Mouse (Mus musculus): ENCODE measurements around the gene Casq2. TPM values are rescaled to one million over a fixed set of nuclear protein-coding genes. Genes with fewer than 3 reads are reported as not detected.
"Not testable (repeated sequence)": the region's sequence is repeated elsewhere in the genome, so short reads cannot be mapped to it uniquely, and the experiment has no call there.

Gene Casq2
- polyA plus RNA-seq, 1 experiment from 2014 or later, result 44.6 TPM

DNA sequence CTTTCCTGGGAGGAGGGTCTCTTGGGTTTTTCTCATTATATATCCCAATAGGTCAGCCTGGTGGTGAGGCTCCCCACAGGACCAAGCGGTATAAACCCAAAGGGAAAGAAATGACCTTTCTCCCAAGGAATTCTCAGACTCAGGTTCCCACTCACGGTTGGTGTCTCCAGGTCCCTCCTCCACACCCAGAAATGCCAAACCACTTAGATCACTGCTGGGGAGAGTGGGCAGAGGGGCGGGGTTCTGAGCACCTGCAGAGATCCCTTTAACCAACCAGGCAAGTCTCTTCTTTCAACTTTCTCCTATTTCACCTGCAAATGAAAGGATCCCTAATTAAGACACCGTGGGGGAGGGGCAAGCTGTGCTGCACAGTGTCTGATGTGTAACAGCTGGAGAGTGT, 66.7 kb downstream of the Casq2 start:
- no peak for ATAC-seq (ENCODE audit: insufficient number of reproducible peaks, low FRiP score, low TSS enrichment, low read depth)
- Histone ChIP-seq H3K4me2 (0 out of 2 replicates have a peak overlapping the region, but pooled peaks have one; percentile 2), H3K27me3 (no peaks in the 10 kb centered on the region), H3K27ac (peak overlapping the region; percentile 8; the same call in 1 of the 2 replicates), H3K9me3 (no peaks in the 10 kb centered on the region), H3K4me3 (no peak overlapping the region), H3K9ac (no peak overlapping the region), H3K4me1 (peaks cover 10% of the 10 kb centered on the region), H3K36me3 (peaks cover 12% of the 10 kb centered on the region)
- WGBS, result 22% methylated on average over 4 of the region's 4 CpGs

DNA sequence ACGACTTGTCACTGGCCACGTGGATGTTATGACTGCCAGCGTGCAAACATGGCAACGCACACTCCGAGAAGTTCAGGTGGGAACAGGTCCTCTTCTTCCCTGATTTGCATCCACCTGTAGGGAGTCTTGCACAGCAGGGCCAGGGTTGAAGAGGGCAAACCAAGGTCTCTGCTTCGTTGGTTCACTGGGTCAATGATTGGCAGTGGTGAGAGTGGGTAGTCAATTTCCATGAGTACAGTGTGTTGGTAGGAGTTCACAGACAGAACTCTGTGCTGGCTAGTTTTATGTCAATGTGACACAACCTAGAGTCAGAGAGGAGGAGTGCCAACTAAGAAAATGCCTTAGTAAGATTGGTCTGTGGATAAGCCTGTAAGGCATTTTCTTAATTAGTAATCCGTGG, 67.9 kb downstream of the Casq2 start:
- ATAC-seq (ENCODE audit: insufficient number of reproducible peaks, low FRiP score, low TSS enrichment, low read depth), result no peak
- H3K9ac ChIP-seq, result no peak overlapping the region
- H3K4me1 ChIP-seq, result peaks cover 14% of the 10 kb centered on the region
- H3K27me3 ChIP-seq, result no peaks in the 10 kb centered on the region
- no peaks in the 10 kb centered on the region for H3K9me3 ChIP-seq
- H3K4me3 ChIP-seq, result no peak overlapping the region
- 84% methylated on average over 7 of the region's 7 CpGs for WGBS
- no peak overlapping the region for H3K27ac ChIP-seq
- H3K4me2 ChIP-seq, result no peak overlapping the region
- H3K36me3 ChIP-seq, result peaks cover 19% of the 10 kb centered on the region

DNA sequence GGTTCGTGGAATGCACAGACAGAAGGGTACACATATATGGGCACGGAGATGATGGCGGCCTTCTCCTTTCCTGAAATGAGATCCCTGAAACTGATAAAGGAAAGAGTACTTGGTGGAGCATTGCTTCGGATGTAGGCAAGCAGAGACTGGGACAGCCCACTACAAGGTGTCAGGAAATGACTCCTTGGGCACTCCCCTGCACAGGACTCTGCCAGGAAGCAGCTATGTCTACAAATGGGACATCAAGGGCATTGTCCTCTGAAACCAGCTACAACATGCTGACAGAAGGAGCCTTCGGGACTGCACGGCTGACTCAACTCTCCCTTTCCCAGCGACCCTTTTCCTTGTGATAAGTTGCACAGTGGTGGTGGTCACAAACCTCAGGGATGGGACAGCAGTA, 70.5 kb downstream of the Casq2 start:
- Histone ChIP-seq H3K36me3 (peaks cover 30% of the 10 kb centered on the region), H3K4me1 (peaks cover 15% of the 10 kb centered on the region), H3K9ac (no peak overlapping the region), H3K27ac (no peak overlapping the region), H3K9me3 (no peaks in the 10 kb centered on the region), H3K4me3 (no peak overlapping the region), H3K27me3 (no peaks in the 10 kb centered on the region), H3K4me2 (no peak overlapping the region)
- no peak for ATAC-seq (ENCODE audit: insufficient number of reproducible peaks, low FRiP score, low TSS enrichment, low read depth)
- WGBS, result 84% methylated on average over 7 of the region's 7 CpGs

DNA sequence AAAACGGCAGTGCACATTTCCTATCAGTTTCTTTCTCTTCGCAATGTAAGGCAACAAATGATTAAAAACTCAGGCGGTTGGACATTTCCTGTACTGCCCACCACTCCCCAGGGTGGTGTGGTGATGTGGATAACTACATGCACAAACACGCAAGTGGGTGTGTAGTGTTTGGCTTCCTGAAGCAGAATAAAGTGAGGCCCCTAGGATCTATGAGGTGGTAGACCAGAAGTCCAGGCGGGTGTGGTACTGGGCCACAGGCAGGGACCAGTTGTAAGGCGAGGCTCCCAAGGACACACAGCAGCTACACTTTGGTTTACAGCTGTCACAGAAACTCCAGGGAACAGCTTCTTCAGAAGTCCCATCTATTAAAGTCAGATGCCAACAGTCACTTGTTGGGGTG, 71.4 kb downstream of the Casq2 start:
- H3K4me1 ChIP-seq, result peaks cover 12% of the 10 kb centered on the region
- H3K9me3 ChIP-seq, result no peaks in the 10 kb centered on the region
- H3K27ac ChIP-seq, result no peak overlapping the region
- H3K4me2 ChIP-seq, result no peak overlapping the region
- no peak for ATAC-seq (ENCODE audit: insufficient number of reproducible peaks, low FRiP score, low TSS enrichment, low read depth)
- H3K36me3 ChIP-seq, result peaks cover 33% of the 10 kb centered on the region
- H3K4me3 ChIP-seq, result no peak overlapping the region
- H3K9ac ChIP-seq, result no peak overlapping the region
- WGBS, result 85% methylated on average over 6 of the region's 6 CpGs
- H3K27me3 ChIP-seq, result no peaks in the 10 kb centered on the region

DNA sequence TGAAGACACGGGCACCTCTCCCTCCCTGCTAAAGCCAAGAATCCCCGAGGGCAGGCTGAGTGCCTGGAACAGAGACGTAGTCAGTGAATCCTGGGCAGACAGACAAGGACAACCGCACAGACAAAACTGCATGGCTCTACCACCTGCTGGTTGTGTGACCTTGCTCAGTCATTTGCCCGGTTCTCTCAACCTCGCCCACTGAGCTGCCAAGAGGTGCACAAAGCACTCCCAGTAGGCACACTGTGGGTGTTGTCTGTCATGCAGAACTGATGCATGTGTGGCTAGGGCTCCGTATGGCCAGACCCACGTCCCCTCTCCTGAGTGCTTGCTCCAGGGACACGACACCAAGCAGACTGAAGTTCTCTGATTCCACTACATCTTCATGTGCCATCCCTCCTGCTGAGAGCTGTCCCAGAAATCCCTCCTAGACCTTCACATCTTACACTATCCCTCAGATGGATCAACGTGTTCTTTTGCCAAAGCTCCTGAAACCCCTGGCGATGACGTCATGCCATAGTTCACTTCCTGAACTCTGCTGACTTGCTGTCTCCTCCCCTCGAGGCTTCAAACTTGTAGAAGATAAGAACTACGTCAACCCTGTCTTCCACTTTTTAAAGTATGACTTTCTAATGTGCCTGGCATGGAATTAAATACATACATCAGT, 72.7 kb downstream of the Casq2 start:
- 79% methylated on average over 14 of the region's 14 CpGs for WGBS
- H3K27me3 ChIP-seq, result no peaks in the 10 kb centered on the region
- peaks cover 45% of the 10 kb centered on the region for H3K36me3 ChIP-seq
- H3K9ac ChIP-seq, result no peak overlapping the region
- no peak overlapping the region for H3K4me2 ChIP-seq
- ATAC-seq (ENCODE audit: insufficient number of reproducible peaks, low FRiP score, low TSS enrichment, low read depth), result no peak
- no peak overlapping the region for H3K4me3 ChIP-seq
- H3K27ac ChIP-seq, result no peak overlapping the region
- peaks cover 10% of the 10 kb centered on the region; the same call in 1 of the 2 replicates for H3K4me1 ChIP-seq
- H3K9me3 ChIP-seq, result no peaks in the 10 kb centered on the region

DNA sequence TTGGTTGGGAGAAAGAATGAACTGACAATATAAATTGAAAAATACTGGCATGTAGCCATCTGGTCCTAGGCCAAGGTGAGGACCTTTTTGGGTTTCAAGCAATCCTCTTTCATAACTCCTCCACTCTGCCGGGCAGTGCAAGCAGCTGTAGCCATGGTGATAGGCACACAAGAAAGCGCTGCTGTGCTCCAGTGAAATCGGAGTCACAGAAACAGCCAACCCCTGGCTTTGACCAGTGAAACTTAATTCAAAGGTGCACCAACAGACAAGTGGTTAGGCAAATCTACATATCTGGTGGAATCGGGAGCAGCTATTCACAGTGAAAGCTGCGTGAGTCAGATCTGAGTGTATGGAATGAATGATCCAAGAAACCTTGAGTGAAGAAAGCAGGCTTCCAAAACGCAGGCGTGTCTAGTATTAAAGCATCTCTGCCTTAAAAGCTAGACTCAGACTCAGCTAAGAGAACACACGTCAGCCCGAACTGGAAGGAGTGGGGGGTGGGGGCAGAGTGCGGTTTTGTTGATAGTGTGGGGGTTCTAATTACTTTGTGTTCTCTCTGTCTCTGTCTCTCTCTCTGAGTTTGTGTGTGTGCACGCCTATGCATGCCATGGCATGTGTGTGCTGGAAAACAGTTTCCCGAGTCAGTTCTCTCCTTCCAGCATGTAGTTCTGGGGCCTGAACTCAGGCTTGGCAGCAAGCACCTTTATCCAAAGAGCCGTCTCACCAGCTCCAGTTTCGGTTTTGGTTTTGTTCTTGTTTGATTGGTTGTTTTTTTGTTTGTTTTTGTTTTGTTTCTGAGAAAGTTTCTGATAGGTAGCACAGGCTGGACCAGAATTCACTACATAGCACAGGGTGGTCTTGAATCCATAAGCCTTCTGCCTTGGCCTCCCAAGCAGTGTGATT, 73.5 kb downstream of the Casq2 start:
- Histone ChIP-seq H3K27me3 (no peaks in the 10 kb centered on the region), H3K9me3 (no peaks in the 10 kb centered on the region), H3K4me1 (peaks cover 10% of the 10 kb centered on the region; the same call in 1 of the 2 replicates), H3K4me2 (no peak overlapping the region), H3K27ac (peak overlapping the region; percentile 28; the same call in 1 of the 2 replicates), H3K36me3 (peaks cover 45% of the 10 kb centered on the region), H3K4me3 (no peak overlapping the region), H3K9ac (no peak overlapping the region)
- 66% methylated on average over 14 of the region's 14 CpGs for WGBS
- no peak for ATAC-seq (ENCODE audit: insufficient number of reproducible peaks, low FRiP score, low TSS enrichment, low read depth)

DNA sequence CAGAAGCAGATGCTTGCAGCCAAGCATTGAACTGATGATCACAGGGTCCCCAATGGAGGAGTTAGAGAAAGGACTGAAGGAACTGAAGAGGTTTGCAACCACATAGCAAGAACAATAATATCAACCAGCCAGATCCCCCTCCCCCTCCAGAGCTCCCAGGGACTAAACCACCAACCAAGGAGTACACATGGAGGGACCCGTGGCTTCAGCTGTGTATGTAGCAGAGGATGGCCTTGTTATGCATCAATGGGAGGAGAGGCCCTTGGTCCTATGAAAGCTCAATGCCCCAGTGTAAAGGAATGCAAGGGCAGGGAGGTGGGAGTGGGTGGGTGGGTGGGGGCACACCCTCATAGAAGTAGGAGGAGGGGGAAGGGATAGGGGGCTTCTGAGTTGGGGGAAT, 77.6 kb downstream of the Casq2 start:
- Histone ChIP-seq H3K4me1 (peaks cover 34% of the 10 kb centered on the region), H3K36me3 (peaks cover 38% of the 10 kb centered on the region)
- H3K9ac ChIP-seq; H3K4me2 ChIP-seq; H3K27me3 ChIP-seq; H3K27ac ChIP-seq; H3K9me3 ChIP-seq; H3K4me3 ChIP-seq; ATAC-seq (ENCODE audit: insufficient number of reproducible peaks, low FRiP score, low TSS enrichment, low read depth): not testable (repeated sequence)
- 78% methylated on average over 1 of the region's 1 CpGs for WGBS

DNA sequence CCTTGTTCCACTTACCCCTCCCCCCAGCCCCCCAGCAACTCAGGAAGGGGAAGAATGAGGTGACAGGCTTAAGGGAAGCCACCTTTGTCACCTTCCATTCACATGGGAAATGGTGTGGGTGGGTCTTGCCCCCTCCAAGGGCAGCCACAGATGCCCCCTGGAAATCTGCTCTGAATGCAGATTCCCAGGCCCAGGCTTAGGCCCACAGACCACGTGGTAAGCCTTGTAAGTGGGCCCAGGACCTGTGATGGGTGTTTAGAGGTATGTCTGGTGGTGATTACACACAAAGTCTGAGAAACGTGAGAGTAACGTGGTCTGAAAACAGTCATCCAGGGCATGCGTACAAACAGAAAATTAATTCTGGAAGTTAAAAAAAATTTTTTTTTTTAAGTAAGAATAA, 78.7 kb downstream of the Casq2 start:
- H3K4me2 ChIP-seq, result no peak overlapping the region
- H3K4me1 ChIP-seq, result peaks cover 37% of the 10 kb centered on the region
- H3K27ac ChIP-seq, result no peak overlapping the region
- peaks cover 36% of the 10 kb centered on the region for H3K36me3 ChIP-seq
- H3K27me3 ChIP-seq, result no peaks in the 10 kb centered on the region
- H3K4me3 ChIP-seq, result no peak overlapping the region
- WGBS, result 64% methylated on average over 4 of the region's 4 CpGs
- ATAC-seq (ENCODE audit: insufficient number of reproducible peaks, low FRiP score, low TSS enrichment, low read depth), result no peak
- H3K9ac ChIP-seq, result no peak overlapping the region
- no peaks in the 10 kb centered on the region for H3K9me3 ChIP-seq

DNA sequence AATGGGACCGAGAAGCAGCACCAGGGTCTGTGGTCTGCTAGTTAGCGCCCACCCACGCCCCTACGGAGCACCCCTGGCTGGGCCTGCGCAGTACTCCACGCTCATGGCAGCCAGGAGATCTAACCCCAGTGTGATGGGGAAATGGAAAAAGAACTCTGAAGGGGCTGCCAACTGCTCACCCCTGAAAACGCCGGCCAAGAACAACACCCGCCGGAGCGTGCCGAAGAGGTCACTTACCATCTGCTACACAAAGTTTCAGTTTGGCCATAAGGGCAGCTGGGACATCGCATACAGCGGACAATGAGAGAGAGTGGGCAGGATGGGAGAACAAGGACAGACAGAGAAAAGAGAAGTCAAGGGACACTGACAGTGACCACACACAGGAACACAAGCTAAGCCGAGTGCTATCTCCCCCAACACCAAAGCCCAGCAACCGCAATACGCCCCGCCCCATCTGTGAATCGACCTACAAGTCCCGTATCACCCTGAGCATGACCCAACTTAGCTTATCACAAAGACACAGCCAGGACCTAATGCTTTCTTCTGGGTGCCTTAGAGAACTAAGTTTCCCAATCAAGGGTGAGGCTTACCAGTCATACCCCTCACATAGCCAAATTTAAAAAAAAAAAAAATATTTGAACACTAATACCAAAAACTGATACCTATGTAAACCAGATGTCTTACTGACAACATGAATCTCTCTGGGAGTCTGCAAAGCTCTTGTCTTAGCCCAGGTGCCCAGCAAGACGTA, 79.5 kb downstream of the Casq2 start:
- Histone ChIP-seq H3K27ac (no peak overlapping the region), H3K4me3 (no peak overlapping the region), H3K36me3 (peaks cover 34% of the 10 kb centered on the region), H3K4me1 (peaks cover 42% of the 10 kb centered on the region), H3K27me3 (no peaks in the 10 kb centered on the region), H3K9ac (no peak overlapping the region), H3K4me2 (no peak overlapping the region), H3K9me3 (no peaks in the 10 kb centered on the region)
- 81% methylated on average over 21 of the region's 21 CpGs for WGBS
- ATAC-seq (ENCODE audit: insufficient number of reproducible peaks, low FRiP score, low TSS enrichment, low read depth), result no peak

DNA sequence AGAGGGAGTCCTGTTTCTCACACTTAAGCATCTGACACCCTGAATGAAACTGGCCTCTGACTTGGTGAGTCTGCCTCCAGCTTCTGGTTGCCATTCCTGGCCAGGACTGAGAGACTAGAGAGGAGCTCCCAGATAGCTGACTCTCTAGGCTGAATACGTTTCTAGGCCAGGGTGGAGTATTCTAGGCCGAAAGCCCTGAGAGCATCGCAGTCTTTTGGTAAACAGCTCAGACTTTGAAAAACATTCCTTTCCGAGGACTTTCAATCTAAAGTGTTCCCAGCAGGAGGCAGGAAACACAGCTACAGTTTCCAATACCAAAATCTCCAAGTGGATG, 80.0 kb downstream of the Casq2 start:
- no peak for ATAC-seq (ENCODE audit: insufficient number of reproducible peaks, low FRiP score, low TSS enrichment, low read depth)
- Histone ChIP-seq H3K4me2 (no peak overlapping the region), H3K4me3 (no peak overlapping the region), H3K9ac (no peak overlapping the region), H3K27ac (no peak overlapping the region), H3K36me3 (peaks cover 29% of the 10 kb centered on the region), H3K9me3 (no peaks in the 10 kb centered on the region), H3K27me3 (no peaks in the 10 kb centered on the region), H3K4me1 (peaks cover 46% of the 10 kb centered on the region)
- WGBS, result 64% methylated on average over 4 of the region's 4 CpGs

DNA sequence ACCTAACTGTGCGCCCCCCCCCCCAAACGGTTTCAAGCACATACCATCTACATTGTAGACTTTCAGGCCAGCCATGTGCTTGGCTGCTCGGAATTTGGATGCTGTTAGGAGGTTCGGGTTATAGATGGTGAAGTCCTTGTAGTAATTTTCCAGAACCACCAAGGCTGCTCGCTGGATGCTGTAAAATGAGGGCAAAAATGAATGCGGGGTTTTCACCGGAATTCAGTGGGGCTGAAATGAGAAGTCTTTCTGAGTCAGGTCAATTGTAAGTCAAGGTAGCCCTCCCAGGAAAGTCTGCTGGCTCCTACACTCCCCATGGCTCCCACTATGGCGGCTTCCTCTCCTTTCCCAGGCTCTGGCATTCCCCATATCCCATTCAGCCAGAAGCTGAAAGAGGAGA, 80.6 kb downstream of the Casq2 start:
- no peak overlapping the region for H3K9ac ChIP-seq
- 66% methylated on average over 8 of the region's 8 CpGs for WGBS
- peaks cover 25% of the 10 kb centered on the region for H3K36me3 ChIP-seq
- no peak overlapping the region for H3K27ac ChIP-seq
- H3K4me2 ChIP-seq, result no peak overlapping the region
- H3K9me3 ChIP-seq, result no peaks in the 10 kb centered on the region
- no peak for ATAC-seq (ENCODE audit: insufficient number of reproducible peaks, low FRiP score, low TSS enrichment, low read depth)
- no peaks in the 10 kb centered on the region for H3K27me3 ChIP-seq
- H3K4me3 ChIP-seq, result no peak overlapping the region
- H3K4me1 ChIP-seq, result peaks cover 47% of the 10 kb centered on the region

Data from limb, embryonic 15.5 days (tissue).